Mouse (Mus musculus) midbrain, embryonic 14.5 days (tissue): ENCODE measurements around the gene Top3a. TPM values are rescaled to one million over a fixed set of nuclear protein-coding genes. Genes with fewer than 3 reads are reported as not detected.

Experiments used
- ATAC-seq: fragments of 200-750 bp; cut with Nextera tagmentation; 2 replicates; pipeline ENCODE4 v1.8.0; 2017; ENCODE audit warnings: moderate number of reproducible peaks, moderate library complexity; ENCODE audit not compliant: low FRiP score, low TSS enrichment
- DNase-seq: peaks from one replicate; pipeline ENCODE4 v3.0.0-alpha.2; 2015
- H3K27ac ChIP-seq: fragments of 300-500 bp; sonication (generic); replicated peaks from 2 replicates; pipeline ENCODE4 v1.5.1; 2014; ENCODE audit warnings: mild to moderate bottlenecking, low read depth, low read length, moderate library complexity
- H3K27me3 ChIP-seq: fragments of 300-500 bp; sonication (generic); 2 replicates; pipeline ENCODE4 v1.6.1; 2014; ENCODE audit warnings: low read length, control low read depth, mixed read lengths; ENCODE audit not compliant: control insufficient read depth, insufficient read depth
- H3K36me3 ChIP-seq: fragments of 300-500 bp; sonication (generic); 2 replicates; pipeline ENCODE4 v1.6.1; 2014; ENCODE audit warnings: low read length, control low read depth; ENCODE audit not compliant: control insufficient read depth, insufficient read depth
- H3K4me1 ChIP-seq: fragments of 300-500 bp; sonication (generic); 2 replicates; pipeline ENCODE4 v1.6.1; 2014; ENCODE audit warnings: mild to moderate bottlenecking, antibody characterized with exemption, low read length, control low read depth; ENCODE audit not compliant: control insufficient read depth, insufficient read depth
- H3K4me2 ChIP-seq: fragments of 300-500 bp; sonication (generic); 2 replicates; pipeline ENCODE4 v1.6.1; 2014; ENCODE audit warnings: mild to moderate bottlenecking, low read length, moderate library complexity
- H3K4me3 ChIP-seq: fragments of 300-500 bp; sonication (generic); replicated peaks from 2 replicates; pipeline ENCODE4 v1.5.1; 2014; ENCODE audit warnings: low read depth, low read length
- H3K9ac ChIP-seq: fragments of 300-500 bp; sonication (generic); replicated peaks from 2 replicates; pipeline ENCODE4 v1.6.1; 2014; ENCODE audit warnings: mild to moderate bottlenecking, low read length, moderate library complexity
- H3K9me3 ChIP-seq: fragments of 300-500 bp; sonication (generic); 2 replicates; pipeline ENCODE4 v1.6.1; 2016; ENCODE audit warnings: low read length, control low read depth, mixed read lengths; ENCODE audit not compliant: control insufficient read depth
- WGBS: fragments of 180-500 bp; shearing (Covaris S2); extraction: QIAGEN DNeasy Blood & Tissue Kit; methylation state at CpG from one replicate; pipeline ENCODE4 v1.1.7; 2014; 5-methylcytosine and 5-hydroxymethylcytosine counted together
- polyA plus RNA-seq: library from polyadenylated mRNA; unstranded; fragments of >200 nt; fragmentation: Nextera tagmentation; extraction: Ambion mirVana; gene quantifications from 2 replicates; pipeline ENCODE4 v1.2.1, GENCODE M21; 2014

Top3a gene
- polyA plus RNA-seq, 1 experiment from 2014 or later = 9.3 TPM

DNA sequence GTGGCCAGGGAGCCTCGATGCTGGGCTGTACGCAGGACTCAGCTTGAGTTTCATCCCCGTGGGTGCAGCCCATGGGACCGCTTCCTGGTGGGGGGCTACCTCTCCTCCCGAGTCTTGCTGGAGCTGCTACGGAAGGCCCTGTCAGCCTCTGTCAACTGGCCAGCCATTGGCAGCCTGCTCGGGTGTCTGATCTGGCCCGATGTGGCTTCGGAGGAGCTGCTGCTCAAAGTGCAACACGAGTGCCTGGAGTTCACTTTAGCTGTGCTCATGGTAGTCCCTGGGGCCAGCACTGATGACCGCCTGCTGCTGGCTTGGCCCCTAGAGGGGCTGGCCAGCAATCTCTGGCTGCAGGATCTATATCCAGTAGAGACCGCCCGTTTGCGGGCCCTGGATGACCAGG is 45.9 kb downstream of the Top3a start:
- Histone ChIP-seq H3K27me3 (no peaks in the 10 kb centered on the region), H3K27ac (no peak overlapping the region), H3K9ac (no peak overlapping the region), H3K4me2 (no peak overlapping the region), H3K9me3 (no peaks in the 10 kb centered on the region), H3K36me3 (peaks cover 28% of the 10 kb centered on the region), H3K4me1 (peaks cover 18% of the 10 kb centered on the region; the same call in 1 of the 2 replicates), H3K4me3 (no peak overlapping the region)
- ATAC-seq = no peak
- WGBS = 95% methylated on average over 14 of the region's 14 CpGs
- DNase-seq = no peak

DNA sequence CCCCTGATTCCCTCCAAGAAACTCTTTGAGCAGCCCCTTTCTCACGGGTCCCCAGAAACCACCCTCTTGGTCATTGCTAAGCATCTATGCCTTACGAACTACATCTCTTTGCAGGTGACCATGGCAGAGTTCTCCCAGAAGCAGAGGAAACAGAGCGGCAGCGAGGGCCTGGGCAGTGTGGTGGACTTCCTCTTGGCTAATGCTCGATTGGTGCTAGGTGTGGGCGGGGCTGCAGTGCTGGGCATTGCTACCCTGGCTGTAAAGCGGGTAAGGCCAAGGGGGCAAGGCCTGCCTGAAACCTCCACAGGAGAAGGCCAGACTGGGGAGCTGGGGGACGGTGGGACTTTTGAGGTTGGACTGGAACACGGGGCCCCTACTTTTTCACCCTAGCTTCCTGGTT is 47.0 kb downstream of the Top3a start:
- H3K9me3 ChIP-seq = no peaks in the 10 kb centered on the region
- no peak overlapping the region for H3K9ac ChIP-seq
- peaks cover 21% of the 10 kb centered on the region; the same call in 1 of the 2 replicates for H3K4me1 ChIP-seq
- WGBS = 88% methylated on average over 9 of the region's 9 CpGs
- no peak overlapping the region for H3K4me3 ChIP-seq
- no peak for ATAC-seq
- H3K27me3 ChIP-seq = no peaks in the 10 kb centered on the region
- no peak overlapping the region for H3K27ac ChIP-seq
- no peak overlapping the region for H3K4me2 ChIP-seq
- H3K36me3 ChIP-seq = peaks cover 28% of the 10 kb centered on the region
- no peak for DNase-seq

DNA sequence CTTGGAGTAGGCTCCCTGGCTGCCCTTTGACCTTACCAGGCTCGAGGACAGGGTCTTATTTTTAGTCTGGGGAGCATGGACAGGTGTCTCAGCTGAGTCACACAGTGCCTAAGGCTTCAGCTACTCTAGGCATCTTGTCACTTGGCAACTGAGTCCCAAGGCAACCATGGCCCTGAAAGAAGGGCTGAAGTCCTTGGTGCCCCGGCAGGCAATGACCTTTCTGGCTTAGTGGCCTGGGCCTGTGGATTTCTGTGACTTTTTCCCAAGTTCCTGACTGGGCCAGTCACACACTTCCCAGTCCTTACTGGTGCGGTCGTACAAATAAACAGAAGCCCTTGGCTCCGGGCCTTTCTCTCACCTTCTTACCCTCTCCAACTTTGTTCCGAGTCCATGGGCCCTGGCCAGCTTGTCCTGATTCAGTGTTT is 47.9 kb downstream of the Top3a start:
- H3K27me3 ChIP-seq = no peaks in the 10 kb centered on the region
- H3K9ac ChIP-seq = peak overlapping the region; percentile 64; the same call in 1 of the 2 replicates
- H3K4me1 ChIP-seq = peaks cover 21% of the 10 kb centered on the region; the same call in 1 of the 2 replicates
- no peak overlapping the region for H3K27ac ChIP-seq
- ATAC-seq (no peak), DNase-seq (no peak)
- WGBS = 80% methylated on average over 6 of the region's 6 CpGs
- no peaks in the 10 kb centered on the region for H3K9me3 ChIP-seq
- H3K36me3 ChIP-seq = peaks cover 34% of the 10 kb centered on the region
- peak overlapping the region; percentile 74 for H3K4me2 ChIP-seq
- H3K4me3 ChIP-seq = peak overlapping the region; percentile 91

DNA sequence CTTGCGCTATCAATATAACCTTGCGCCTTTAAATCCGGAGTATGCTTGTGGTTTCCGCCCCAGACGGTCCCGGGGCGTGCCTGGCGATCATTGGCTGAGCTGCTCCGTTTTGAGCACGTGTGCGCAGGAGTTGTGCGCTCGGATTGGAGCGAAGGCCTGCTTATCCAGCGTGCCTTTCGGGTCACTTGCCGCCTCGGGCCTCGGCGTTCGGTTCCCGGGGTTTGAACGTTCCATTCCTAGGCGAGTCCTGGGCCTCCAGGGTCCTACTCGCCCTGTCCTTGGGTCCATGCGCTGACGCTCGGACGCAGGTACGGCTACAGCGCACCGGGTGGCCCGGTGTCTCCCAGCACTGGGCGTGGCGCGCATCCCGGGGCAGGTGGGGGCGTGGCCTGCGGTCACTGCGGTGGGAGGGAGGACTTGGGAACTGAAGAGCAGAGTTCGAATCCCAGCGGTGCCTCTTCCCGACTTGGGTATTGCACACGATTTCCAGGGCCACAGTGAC is 48.9 kb downstream of the Top3a start, which contains the start of gene Mief2:
Mief2 (plus strand) TSS at position 139 of the 502 bp plus-strand sequence.
- H3K36me3 ChIP-seq = peaks cover 40% of the 10 kb centered on the region
- peak within 1 kb of the TSS; percentile 89 for H3K27ac ChIP-seq
- H3K4me1 ChIP-seq = peaks cover 21% of the 10 kb centered on the region; the same call in 1 of the 2 replicates
- peak; percentile 97 for DNase-seq
- peak; percentile 92 for ATAC-seq
- 1% methylated on average over 44 of the region's 44 CpGs for WGBS
- peak within 1 kb of the TSS; percentile 84 for H3K9ac ChIP-seq
- H3K27me3 ChIP-seq = no peaks in the 10 kb centered on the region
- H3K4me2 ChIP-seq = peak within 1 kb of the TSS; percentile 74
- H3K4me3 ChIP-seq = peak within 1 kb of the TSS; percentile 91
- H3K9me3 ChIP-seq = no peaks in the 10 kb centered on the region

DNA sequence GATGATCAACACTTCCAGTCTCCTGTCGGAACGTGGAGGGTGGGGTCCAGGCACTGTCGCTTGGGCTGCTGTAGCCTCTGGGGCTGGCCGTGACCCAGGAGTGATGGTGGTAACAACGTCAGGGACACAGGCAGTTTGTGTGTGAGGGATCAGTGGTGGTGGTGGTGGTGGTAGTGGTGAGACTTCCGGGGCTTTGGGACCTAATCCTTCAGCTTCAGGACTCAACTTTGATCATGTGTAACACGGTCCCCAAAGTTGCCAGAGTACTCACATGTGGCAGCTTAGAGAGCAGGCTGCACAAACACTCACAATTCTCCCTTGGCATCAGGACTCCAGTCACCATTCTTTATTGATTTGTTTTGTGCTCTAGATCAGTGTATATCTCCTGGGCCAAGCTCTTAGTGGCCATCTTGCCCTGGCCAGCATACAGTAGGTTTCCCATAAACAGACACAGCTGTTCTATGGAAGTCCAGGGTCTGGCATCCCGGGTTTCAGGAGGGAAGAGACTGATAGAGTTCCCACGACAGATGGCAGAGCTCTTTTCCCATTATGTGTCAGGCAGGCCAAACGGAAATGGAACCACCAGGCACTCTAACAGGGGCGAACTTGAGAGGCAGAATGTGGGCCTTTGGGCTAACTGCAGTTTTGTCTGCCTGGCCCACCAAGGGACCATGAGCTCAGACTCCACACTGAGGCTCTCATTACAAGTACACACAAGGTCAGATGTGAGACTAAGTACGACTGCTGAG is 49.6 kb downstream of the Top3a start:
- Histone ChIP-seq H3K27ac (peak overlapping the region; percentile 79), H3K9me3 (no peaks in the 10 kb centered on the region), H3K4me2 (peak overlapping the region; percentile 74), H3K27me3 (no peaks in the 10 kb centered on the region), H3K36me3 (peaks cover 41% of the 10 kb centered on the region), H3K4me1 (peaks cover 21% of the 10 kb centered on the region; the same call in 1 of the 2 replicates), H3K9ac (peak overlapping the region; percentile 84; the same call in 1 of the 2 replicates), H3K4me3 (peak overlapping the region; percentile 91)
- WGBS = 8% methylated on average over 12 of the region's 12 CpGs
- ATAC-seq (peak; percentile 1; the same call in 1 of the 2 replicates), DNase-seq (peak; percentile 24)

DNA sequence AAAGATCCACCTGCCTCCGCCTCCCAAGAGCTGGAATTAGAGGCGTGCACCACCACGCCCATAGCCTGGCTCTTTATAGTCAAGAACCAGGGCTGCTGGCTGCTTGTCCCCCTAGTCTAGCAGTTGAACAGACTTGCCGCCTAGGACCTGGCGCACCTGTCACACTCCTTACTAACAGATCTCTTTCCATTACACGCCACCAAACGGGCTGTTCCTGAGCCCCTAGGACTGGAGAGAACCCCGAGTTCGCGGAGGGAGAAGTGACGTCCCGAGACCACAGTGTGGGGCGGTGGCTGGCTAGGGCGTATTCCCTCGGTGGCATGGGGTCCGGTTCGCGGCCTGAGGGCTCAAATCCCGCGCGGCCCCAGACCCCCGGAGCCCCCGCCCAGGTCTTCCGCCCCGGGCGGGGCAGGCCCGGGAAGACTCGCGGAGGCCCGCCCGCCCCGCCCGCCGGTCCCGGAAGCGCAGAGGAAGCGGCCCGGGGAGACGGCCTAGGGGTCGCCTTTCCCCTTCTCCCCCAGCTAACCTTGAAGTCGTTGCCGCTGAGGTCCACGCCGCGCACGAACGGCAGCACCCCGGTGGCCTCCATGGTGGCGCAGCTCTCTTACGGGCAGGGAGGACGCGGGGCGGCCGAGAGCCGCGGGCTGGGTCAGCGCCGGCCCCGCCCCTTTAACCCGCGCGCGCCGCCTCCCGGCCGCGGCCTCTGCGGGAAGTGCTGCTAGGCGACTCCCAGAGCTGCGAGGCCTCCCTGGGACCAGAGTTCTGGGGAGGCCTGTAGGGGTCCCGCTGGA is 50.4 kb downstream of the Top3a start, which contains the start of gene Flii:
Flii (minus strand) TSS at position 663 of the 791 bp plus-strand sequence.
- peak; percentile 75 for ATAC-seq
- H3K9me3 ChIP-seq = no peaks in the 10 kb centered on the region
- H3K4me3 ChIP-seq = peak within 1 kb of the TSS; percentile 91
- H3K27ac ChIP-seq = peak within 1 kb of the TSS; percentile 79
- peaks cover 21% of the 10 kb centered on the region; the same call in 1 of the 2 replicates for H3K4me1 ChIP-seq
- H3K36me3 ChIP-seq = peaks cover 44% of the 10 kb centered on the region
- peak; percentile 88 for DNase-seq
- peak within 1 kb of the TSS; percentile 84 for H3K9ac ChIP-seq
- no peaks in the 10 kb centered on the region for H3K27me3 ChIP-seq
- WGBS = under 1% methylated on average over 71 of the region's 71 CpGs
- peak within 1 kb of the TSS; percentile 74 for H3K4me2 ChIP-seq

DNA sequence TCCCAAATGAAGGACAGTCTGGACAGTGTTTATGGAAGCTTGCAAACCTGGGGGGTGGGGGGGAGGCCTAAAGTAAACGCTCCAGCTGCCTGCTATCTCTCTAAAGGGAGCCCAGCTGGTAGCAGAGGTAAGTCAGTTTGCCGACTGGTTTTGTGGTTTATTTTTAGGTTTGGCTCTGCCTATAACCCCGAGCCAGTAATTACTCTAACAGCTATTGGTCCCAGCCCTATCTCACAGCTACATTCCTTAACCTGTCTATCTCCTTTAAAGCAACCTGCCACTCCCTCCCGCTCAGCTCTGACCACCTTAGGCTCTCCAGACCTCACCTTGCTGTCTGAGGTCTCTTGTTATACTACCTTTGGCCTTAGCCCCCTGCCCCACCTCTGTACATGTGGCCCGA is 57.9 kb downstream of the Top3a start:
- Histone ChIP-seq H3K27me3 (no peaks in the 10 kb centered on the region), H3K36me3 (peaks cover 97% of the 10 kb centered on the region), H3K9me3 (no peaks in the 10 kb centered on the region), H3K4me1 (no peaks in the 10 kb centered on the region), H3K4me3 (no peak overlapping the region), H3K4me2 (no peak overlapping the region), H3K9ac (no peak overlapping the region), H3K27ac (no peak overlapping the region)
- ATAC-seq (no peak), DNase-seq (no peak)
- 94% methylated on average over 5 of the region's 5 CpGs for WGBS

DNA sequence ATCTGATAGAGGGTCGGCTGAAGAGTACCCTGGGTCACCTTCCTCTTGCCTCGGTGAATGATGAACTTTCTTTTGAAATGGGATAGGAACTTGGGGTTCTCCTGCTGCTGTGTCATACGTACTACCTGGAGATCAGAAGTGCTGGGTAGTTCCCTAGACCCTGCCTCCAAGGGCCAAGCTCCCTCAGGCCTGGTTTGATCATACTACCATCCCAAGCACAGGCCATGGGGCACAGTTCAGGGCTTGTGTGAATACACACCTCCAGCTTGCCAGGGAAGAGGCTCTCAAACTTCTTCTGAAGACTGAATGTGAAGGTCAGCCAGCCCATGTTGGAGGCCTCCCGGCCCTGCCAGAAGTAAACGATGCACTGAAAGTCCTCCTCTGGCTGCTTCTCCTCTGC is 61.3 kb downstream of the Top3a start:
- Histone ChIP-seq H3K27ac (no peak overlapping the region), H3K9ac (no peak overlapping the region), H3K4me3 (no peak overlapping the region), H3K4me1 (no peaks in the 10 kb centered on the region), H3K4me2 (no peak overlapping the region), H3K27me3 (no peaks in the 10 kb centered on the region), H3K36me3 (peaks cover 98% of the 10 kb centered on the region), H3K9me3 (no peaks in the 10 kb centered on the region)
- WGBS = 95% methylated on average over 5 of the region's 5 CpGs
- no peak for DNase-seq
- no peak for ATAC-seq
